Mouse (Mus musculus) CH12.LX (cell line): ENCODE data around the gene Tshb. TPM values are rescaled to one million over a fixed set of nuclear protein-coding genes. Genes with fewer than 3 reads are reported as not detected.

ENCODE experiments used
- DNase-seq: peaks from one replicate; pipeline ENCODE4 v3.0.0-alpha.2; 2013; ENCODE audit errors: extremely low read depth
- H3K27ac ChIP-seq: 2 replicates; pipeline ENCODE4 v1.5.1; 2012; ENCODE audit warnings: low read depth, mild to moderate bottlenecking, control low read depth, moderate library complexity; ENCODE audit not compliant: insufficient read depth
- H3K27me3 ChIP-seq: replicated peaks from 2 replicates; pipeline ENCODE3; 2012; ENCODE audit warnings: inconsistent platforms
- H3K36me3 ChIP-seq, 2 experiments: replicated peaks in 1 of 2; 2 replicates each; pipeline versions ENCODE3 to v1.6.1; 2012; ENCODE audit warnings: inconsistent platforms in 1 of 2, low read length in 1 of 2, mild to moderate bottlenecking in 1 of 2, mixed read lengths in 1 of 2, moderate library complexity in 1 of 2; ENCODE audit not compliant: control insufficient read depth in 1 of 2, insufficient read depth in 1 of 2
- H3K4me1 ChIP-seq, 2 experiments: 2 replicates each; pipeline ENCODE4 v1.6.1; 2012; ENCODE audit warnings: inconsistent platforms in 1 of 2, moderate library complexity in 1 of 2; ENCODE audit not compliant: insufficient read depth in 2 of 2, control insufficient read depth in 1 of 2
- H3K4me2 ChIP-seq: 2 replicates; pipeline ENCODE4 v1.6.1; 2012; ENCODE audit warnings: low read depth, mild to moderate bottlenecking, control low read depth; ENCODE audit not compliant: poor library complexity, insufficient read depth, severe bottlenecking
- H3K4me3 ChIP-seq, 3 experiments: fragments of 150-350 bp in 1 of 3; sonication (generic) in 1 of 3; replicated peaks in 1 of 3; 2 replicates each; pipeline versions ENCODE3 to v1.5.1; 2011 to 2012; ENCODE audit warnings: low read depth in 2 of 3, low read length in 2 of 3, mild to moderate bottlenecking in 2 of 3, moderate library complexity in 2 of 3, control low read depth in 1 of 3, improper control_type of control experiment in 1 of 3, inconsistent platforms in 1 of 3, mixed read lengths in 1 of 3; ENCODE audit not compliant: poor library complexity in 1 of 3
- H3K79me2 ChIP-seq: replicated peaks from 2 replicates; pipeline ENCODE4 v1.6.1; 2012; ENCODE audit warnings: mild to moderate bottlenecking, moderate library complexity; ENCODE audit not compliant: control insufficient read depth, poor library complexity, insufficient read depth, severe bottlenecking; ENCODE audit errors: extremely low read depth
- H3K9ac ChIP-seq: 2 replicates; pipeline ENCODE4 v1.6.1; 2012; ENCODE audit warnings: low read depth, mild to moderate bottlenecking, control low read depth, moderate library complexity; ENCODE audit not compliant: insufficient read depth
- H3K9me3 ChIP-seq: replicated peaks from 2 replicates; pipeline ENCODE3; 2012; ENCODE audit warnings: low read length, inconsistent platforms, mixed read lengths
- CHD2 ChIP-seq: IDR thresholded peaks from 2 replicates; pipeline ENCODE4 v1.6.1; 2011; ENCODE audit warnings: low read length, improper control_type of control experiment
- ELF1 ChIP-seq: IDR thresholded peaks from 2 replicates; pipeline ENCODE4 v1.6.1; 2014; ENCODE audit warnings: low read depth, mild to moderate bottlenecking, inconsistent platforms, low read length, improper control_type of control experiment
- ETS1 ChIP-seq: conservative IDR thresholded peaks from 2 replicates; pipeline ENCODE4 v1.6.1; 2012; ENCODE audit warnings: low read depth, mild to moderate bottlenecking, inconsistent platforms, low read length, improper control_type of control experiment, moderate library complexity
- MAX ChIP-seq: IDR thresholded peaks from 2 replicates; pipeline ENCODE4 v1.6.1; 2011; ENCODE audit warnings: low read length, improper control_type of control experiment
- MAZ ChIP-seq: IDR thresholded peaks from 2 replicates; pipeline ENCODE4 v1.6.1; 2012; ENCODE audit warnings: low read depth, mild to moderate bottlenecking, inconsistent platforms, low read length, improper control_type of control experiment, moderate library complexity
- MEF2A ChIP-seq: IDR thresholded peaks from 2 replicates; pipeline ENCODE4 v1.6.1; 2014; ENCODE audit warnings: low read depth, mild to moderate bottlenecking, inconsistent platforms, low read length, improper control_type of control experiment, borderline replicate concordance
- MXI1 ChIP-seq: IDR thresholded peaks from 2 replicates; pipeline ENCODE4 v1.6.1; 2011; ENCODE audit warnings: mild to moderate bottlenecking, low read depth, low read length, improper control_type of control experiment
- NELFE ChIP-seq: IDR thresholded peaks from 2 replicates; pipeline ENCODE4 v1.6.1; 2011; ENCODE audit warnings: low read depth, low read length, improper control_type of control experiment
- PAX5 ChIP-seq: IDR thresholded peaks from 2 replicates; pipeline ENCODE4 v1.6.1; 2012; ENCODE audit warnings: low read length, inconsistent platforms, mixed read lengths
- RCOR1 ChIP-seq: conservative IDR thresholded peaks from 2 replicates; pipeline ENCODE4 v1.6.1; 2012; ENCODE audit warnings: low read depth, mild to moderate bottlenecking, inconsistent platforms, low read length, improper control_type of control experiment
- SMC3 ChIP-seq: IDR thresholded peaks from 2 replicates; pipeline ENCODE4 v1.6.1; 2011; ENCODE audit warnings: low read depth, low read length, improper control_type of control experiment
- UBTF ChIP-seq: IDR thresholded peaks from 2 replicates; pipeline ENCODE4 v1.6.1; 2012; ENCODE audit warnings: low read depth, mild to moderate bottlenecking, inconsistent platforms, low read length, improper control_type of control experiment, moderate library complexity
- USF1 ChIP-seq: IDR thresholded peaks from 2 replicates; pipeline ENCODE4 v1.6.1; 2014; ENCODE audit warnings: low read depth, mild to moderate bottlenecking, inconsistent platforms, low read length, improper control_type of control experiment
- USF2 ChIP-seq: conservative IDR thresholded peaks from 2 replicates; pipeline ENCODE4 v1.6.1; 2011; ENCODE audit warnings: low read depth, low read length, improper control_type of control experiment
- ZKSCAN1 ChIP-seq: IDR thresholded peaks from 2 replicates; pipeline ENCODE4 v1.6.1; 2012; ENCODE audit warnings: low read depth, inconsistent platforms, low read length, improper control_type of control experiment, borderline replicate concordance
- ZNF384 ChIP-seq: IDR thresholded peaks from 2 replicates; pipeline ENCODE4 v1.6.1; 2012; ENCODE audit warnings: low read depth, low read length, improper control_type of control experiment, inconsistent platforms
- dilution Hi-C: fragments of 300-500 bp; cut with MboI; formaldehyde crosslinking; loops from 2 replicates; pipeline ENCODE4 v1.14.3; 2020; ENCODE audit warnings: low sequenced_read_pairs; ENCODE audit not compliant: extremely low pct_unique_long_range_greater_than_20kb, extremely low pct_ligation_motif_present
- in situ Hi-C: fragments of 300-500 bp; cut with MboI; formaldehyde crosslinking; loops from 3 replicates; pipeline ENCODE4 v1.14.3; 2019; ENCODE audit warnings: low sequenced_read_pairs, low pct_ligation_motif_present, low pct_unique_long_range_greater_than_20kb, mixed read lengths
- polyA plus RNA-seq: library from polyadenylated mRNA; unstranded; fragments of >175 nt; gene quantifications from 2 replicates; pipeline ENCODE4 v1.2.1, GENCODE M21; 2012; ENCODE audit warnings: low read depth; ENCODE audit not compliant: insufficient read length
- total RNA-seq, 2 experiments: library from RNA; depleted of rRNA; stranded (reverse); fragments of 300-350 nt in 1 of 2; fragments of >200 nt in 1 of 2; gene quantifications; 2 replicates each; pipeline ENCODE4 v1.2.3; 2012 to 2014

The Tshb gene
- total and polyA plus RNA-seq, 3 experiments = 0.19 TPM; not detected in 2

- H3K4me2 ChIP-seq = no peak overlapping the region
- no peaks in the 10 kb centered on the region for H3K9me3 ChIP-seq
- no peak for DNase-seq
- H3K4me3 ChIP-seq = no peak overlapping the region
- H3K79me2 ChIP-seq = no peaks in the 10 kb centered on the region
- peaks cover 13 to 21% of the 10 kb centered on the region in 2 experiments for H3K4me1 ChIP-seq
- dilution Hi-C loops (no loop called here), in situ Hi-C loops (no loop called here)
- H3K27ac ChIP-seq = no peak overlapping the region
- no peaks in the 10 kb centered on the region for H3K27me3 ChIP-seq
- no peak overlapping the region for H3K9ac ChIP-seq
- H3K36me3 ChIP-seq = peaks cover 0 to 14% of the 10 kb centered on the region in 2 experiments
- no peak for TF ChIP-seq RCOR1
- TF ChIP-seq, all 38 proteins: peak for 0
Observed at GRCm38 (mm10) chr3:102760236-102760635, 22.3 kb downstream of the Tshb start.

- Histone ChIP-seq H3K4me2 (no peak overlapping the region), H3K36me3 (peaks cover 0 to 14% of the 10 kb centered on the region in 2 experiments), H3K27ac (no peak overlapping the region), H3K79me2 (no peaks in the 10 kb centered on the region), H3K9me3 (no peaks in the 10 kb centered on the region), H3K4me1 (peaks cover 13 to 24% of the 10 kb centered on the region in 2 experiments), H3K27me3 (no peaks in the 10 kb centered on the region), H3K9ac (no peak overlapping the region), H3K4me3 (no peak overlapping the region)
- dilution Hi-C loops = no loop called here
- DNase-seq = no peak
- in situ Hi-C loops = no loop called here
- no peak for TF ChIP-seq MXI1
- TF ChIP-seq ETS1 = no peak
- no peak for TF ChIP-seq MEF2A
- no peak for TF ChIP-seq PAX5
- no peak for TF ChIP-seq USF1
- TF ChIP-seq MAX = no peak
Observed at GRCm38 (mm10) chr3:102757019-102757418, 25.5 kb downstream of the Tshb start.

- in situ Hi-C loops = no loop called here
Observed at GRCm38 (mm10) chr3:102755801-102756200, 26.7 kb downstream of the Tshb start.

More at GRCm38 (mm10) chr3:102755801-102756200, 26.7 kb downstream of the Tshb start:
- dilution Hi-C loops = no loop called here
- peaks cover 13 to 24% of the 10 kb centered on the region in 2 experiments for H3K4me1 ChIP-seq
- no peak overlapping the region for H3K9ac ChIP-seq
- no peak overlapping the region for H3K4me2 ChIP-seq
- DNase-seq = peak; percentile 67
- no peak overlapping the region for H3K27ac ChIP-seq
- no peak for TF ChIP-seq SMC3
- no peak for TF ChIP-seq NELFE
- no peak for TF ChIP-seq CHD2
- TF ChIP-seq USF2 = no peak
- TF ChIP-seq ETS1 = peak; percentile 75
- no peak for TF ChIP-seq UBTF
- no peak for TF ChIP-seq MAZ
- peak; percentile 79 for TF ChIP-seq ELF1
- TF ChIP-seq ZNF384 = peak; percentile 88
- 0 out of 2 replicates have a peak, but pooled peaks have one; percentile 44 for TF ChIP-seq MEF2A
- TF ChIP-seq ZKSCAN1 = no peak
- TF ChIP-seq, all 38 proteins: peak for 4
- no peak overlapping the region for H3K4me3 ChIP-seq
- H3K9me3 ChIP-seq = no peaks in the 10 kb centered on the region
- H3K79me2 ChIP-seq = no peaks in the 10 kb centered on the region
- H3K36me3 ChIP-seq = peaks cover 0 to 12% of the 10 kb centered on the region in 2 experiments
- no peaks in the 10 kb centered on the region for H3K27me3 ChIP-seq
